In genomic region chr4:131751561-131751960, GRCm38 (mm10) we compare ENCODE assay signal across 15 mouse cellular contexts.
DNase-seq lines count a peak whose midpoint lies in the region; ATAC-seq lines count a peak whose summit lies in the region.
"Had no signal": no experiment of that assay in that cellular context is flagged by ENCODE, and none has a peak within 500 bp of the region (broad histone marks: within the 10 kb centered on the region; RNA-seq: fewer than 3 reads in every experiment).

No protein-coding gene starts in this region.

- H3K4me2 ChIP-seq in forebrain, embryonic 16.5 days (ENCODE audit: low read length): no peak overlapping the region
- H3K4me2 ChIP-seq: hindbrain, embryonic 13.5 days; limb, embryonic 12.5 days had no signal

- 74% methylated on average over 7 of the region's 7 CpGs for WGBS in embryonic facial prominence, embryonic 10.5 days
- WGBS in forebrain, embryonic 16.5 days: 35% methylated on average over 7 of the region's 7 CpGs

- H3K27ac ChIP-seq in embryonic facial prominence, embryonic 10.5 days (replicated peaks): 0 out of 2 replicates have a peak overlapping the region, but pooled peaks have one; percentile 6
- peak overlapping the region; percentile 20; the same call in 1 of the 2 replicates for H3K27ac ChIP-seq in forebrain, embryonic 16.5 days (ENCODE audit: low read length)
- H3K27ac ChIP-seq: gastrocnemius, adult 2 months; hindbrain, embryonic 13.5 days; limb, embryonic 12.5 days; liver, embryonic 14.5 days had no signal

- peaks cover 6% of the 10 kb centered on the region; the same call in 1 of the 2 replicates for H3K4me1 ChIP-seq in embryonic facial prominence, embryonic 10.5 days
- peaks cover 13% of the 10 kb centered on the region for H3K4me1 ChIP-seq in forebrain, embryonic 16.5 days (replicated peaks; ENCODE audit: control insufficient read depth, insufficient read depth, low read length)
- H3K4me1 ChIP-seq: hindbrain, embryonic 13.5 days had no signal

- intact Hi-C loops in heart, postnatal 36 days (cut with DNase I): no loop called here

- H3K9ac ChIP-seq in forebrain, embryonic 16.5 days (replicated peaks; ENCODE audit: low read depth, low read length): no peak overlapping the region
- H3K9ac ChIP-seq: hindbrain, embryonic 13.5 days; limb, embryonic 12.5 days; liver, embryonic 14.5 days had no signal

- no peak for ATAC-seq in forebrain, embryonic 16.5 days
- ATAC-seq in activated CD4-positive, CD25-positive, alpha-beta regulatory T cell, adult 4 months: no peak
- ATAC-seq: intestine, embryonic 16.5 days had no signal

- H3K27me3 ChIP-seq in embryonic facial prominence, embryonic 10.5 days (replicated peaks; ENCODE audit: low read depth, poor library complexity, severe bottlenecking): 0 out of 2 replicates have a peak, but pooled peaks cover 4% of the 10 kb centered on the region
- H3K27me3 ChIP-seq in forebrain, embryonic 16.5 days (replicated peaks; ENCODE audit: control insufficient read depth, insufficient read depth, low read length): no peaks in the 10 kb centered on the region
- H3K27me3 ChIP-seq: hindbrain, embryonic 13.5 days; limb, embryonic 12.5 days had no signal

- H3K4me3 ChIP-seq in embryonic facial prominence, embryonic 10.5 days: no peak overlapping the region
- H3K4me3 ChIP-seq in forebrain, embryonic 16.5 days (replicated peaks; ENCODE audit: low read length): no peak overlapping the region
- H3K4me3 ChIP-seq: gastrocnemius, adult 2 months; hindbrain, embryonic 13.5 days; limb, embryonic 12.5 days had no signal

- H3K36me3 ChIP-seq in embryonic facial prominence, embryonic 10.5 days (replicated peaks): no peaks in the 10 kb centered on the region
- H3K36me3 ChIP-seq in forebrain, embryonic 16.5 days (ENCODE audit: control insufficient read depth, insufficient read depth): no peaks in the 10 kb centered on the region
- H3K36me3 ChIP-seq: hindbrain, embryonic 13.5 days; limb, embryonic 12.5 days had no signal

- H3K9me3 ChIP-seq in embryonic facial prominence, embryonic 10.5 days: no peaks in the 10 kb centered on the region
- no peaks in the 10 kb centered on the region for H3K9me3 ChIP-seq in forebrain, embryonic 16.5 days (ENCODE audit: control insufficient read depth, low read length)
- H3K9me3 ChIP-seq: hindbrain, embryonic 13.5 days; limb, embryonic 12.5 days had no signal

- DNase-seq in layer of hippocampus, adult 9-11 months: peak; percentile 45
- DNase-seq in layer of hippocampus, adult 9-10 months (ENCODE audit: low spot score): no peak
- DNase-seq in embryonic facial prominence, embryonic 10.5 days (ENCODE audit: low spot score): no peak
- peak; percentile 60 to 70 for DNase-seq in right cerebral cortex, adult 2 months (ENCODE audit: low spot score in 2 of 2)
- DNase-seq in heart, postnatal 36 days: no peak
- no peak for DNase-seq in gastrocnemius, postnatal 10 days
- DNase-seq: gastrocnemius, adult 2 months; heart, adult 18-20 months; thymus, adult 2 months had no signal

Comparison
In these comparisons a context has a peak if more than half of its experiments do, and no peak if none do; other contexts are left out.
1. DNase-seq: peak in layer of hippocampus, adult 9-11 months (single experiment) and right cerebral cortex, adult 2 months (2 of 2); none in layer of hippocampus, adult 9-10 months (single experiment), embryonic facial prominence, embryonic 10.5 days (single experiment), heart, postnatal 36 days (0 of 2) and gastrocnemius, postnatal 10 days (single experiment).